Mouse (Mus musculus): Measurements from ENCODE around the gene Arl5a. TPM values are rescaled to one million over a fixed set of nuclear protein-coding genes. Genes with fewer than 3 reads are reported as not detected.

The Arl5a gene
- polyA plus RNA-seq, 1 experiment: 7.0 TPM

- peak in 1 of 2 experiments; percentile 14 for DNase-seq (ENCODE audit: low read depth in 1 of 2, low spot score in 2 of 2)
- H3K4me1 ChIP-seq (ENCODE audit: control insufficient read depth, insufficient read depth, insufficient read length): no peaks in the 10 kb centered on the region
- no peaks in the 10 kb centered on the region for H3K27me3 ChIP-seq (ENCODE audit: control insufficient read depth, insufficient read depth, low read length)
- no peak overlapping the region for H3K4me3 ChIP-seq (ENCODE audit: extremely low read depth, insufficient read depth, insufficient read length)
- no peak overlapping the region for H3K27ac ChIP-seq (ENCODE audit: insufficient read depth, low read length)
- 42% methylated on average over 10 of the region's 10 CpGs for WGBS
- TF ChIP-seq CTCF (IDR thresholded peaks at IDR 0.05; ENCODE audit: extremely low read depth, insufficient read depth, insufficient read length, insufficient replicate concordance) (no peak), POLR2A (IDR thresholded peaks at IDR 0.05; ENCODE audit: low read depth, low read length) (no peak)
- H3K36me3 ChIP-seq (ENCODE audit: control insufficient read depth, insufficient read depth, low read length): no peaks in the 10 kb centered on the region
These were observed 45.8 kb downstream of the Arl5a start for GRCm38 (mm10) chr2:52378848-52379261.

- H3K27ac ChIP-seq (ENCODE audit: insufficient read depth, low read length): no peak within 1 kb of the TSS
- WGBS: 51% methylated on average over 7 of the region's 7 CpGs
- no peak within 1 kb of the TSS for H3K4me3 ChIP-seq (ENCODE audit: extremely low read depth, insufficient read depth, insufficient read length)
- H3K27me3 ChIP-seq (ENCODE audit: control insufficient read depth, insufficient read depth, low read length): no peaks in the 10 kb centered on the region
- no peaks in the 10 kb centered on the region for H3K36me3 ChIP-seq (ENCODE audit: control insufficient read depth, insufficient read depth, low read length)
- TF ChIP-seq CTCF (IDR thresholded peaks at IDR 0.05; ENCODE audit: extremely low read depth, insufficient read depth, insufficient read length, insufficient replicate concordance) (no peak), POLR2A (IDR thresholded peaks at IDR 0.05; ENCODE audit: low read depth, low read length) (no peak)
- no peaks in the 10 kb centered on the region for H3K4me1 ChIP-seq (ENCODE audit: control insufficient read depth, insufficient read depth, insufficient read length)
- no peak for DNase-seq (ENCODE audit: low read depth in 1 of 2, low spot score in 2 of 2)
These were observed 46.3 kb downstream of the Arl5a start, which contains the start of gene Neb for GRCm38 (mm10) chr2:52378448-52378804. TSS of gene Neb (minus strand) at chr2:52378474.

- no peaks in the 10 kb centered on the region for H3K4me1 ChIP-seq (ENCODE audit: control insufficient read depth, insufficient read depth, insufficient read length)
- no peaks in the 10 kb centered on the region for H3K36me3 ChIP-seq (ENCODE audit: control insufficient read depth, insufficient read depth, low read length)
- WGBS: 78% methylated on average over 13 of the region's 13 CpGs
- H3K27ac ChIP-seq (ENCODE audit: insufficient read depth, low read length): no peak overlapping the region
- no peak for DNase-seq (ENCODE audit: low read depth in 1 of 2, low spot score in 2 of 2)
- H3K4me3 ChIP-seq (ENCODE audit: extremely low read depth, insufficient read depth, insufficient read length): no peak overlapping the region
- TF ChIP-seq POLR2A (IDR thresholded peaks at IDR 0.05; ENCODE audit: low read depth, low read length) (no peak), CTCF (IDR thresholded peaks at IDR 0.05; ENCODE audit: extremely low read depth, insufficient read depth, insufficient read length, insufficient replicate concordance) (no peak)
- H3K27me3 ChIP-seq (ENCODE audit: control insufficient read depth, insufficient read depth, low read length): no peaks in the 10 kb centered on the region
These were observed 46.8 kb downstream of the Arl5a start for GRCm38 (mm10) chr2:52377706-52378447.

GRCm38 (mm10) chr2:52374706-52375105 is 50.0 kb downstream of the Arl5a start:
- TF ChIP-seq POLR2A (IDR thresholded peaks at IDR 0.05; ENCODE audit: low read depth, low read length) (no peak), CTCF (IDR thresholded peaks at IDR 0.05; ENCODE audit: extremely low read depth, insufficient read depth, insufficient read length, insufficient replicate concordance) (no peak)
- Histone ChIP-seq H3K4me3 (ENCODE audit: extremely low read depth, insufficient read depth, insufficient read length) (no peak overlapping the region), H3K36me3 (ENCODE audit: control insufficient read depth, insufficient read depth, low read length) (no peaks in the 10 kb centered on the region), H3K27me3 (ENCODE audit: control insufficient read depth, insufficient read depth, low read length) (no peaks in the 10 kb centered on the region), H3K4me1 (ENCODE audit: control insufficient read depth, insufficient read depth, insufficient read length) (no peaks in the 10 kb centered on the region), H3K27ac (ENCODE audit: insufficient read depth, low read length) (no peak overlapping the region)
- WGBS: 91% methylated on average over 6 of the region's 6 CpGs
- DNase-seq (ENCODE audit: low read depth in 1 of 2, low spot score in 2 of 2): no peak

- 56% methylated on average over 6 of the region's 6 CpGs for WGBS
- no peak for DNase-seq (ENCODE audit: low read depth in 1 of 2, low spot score in 2 of 2)
- no peak overlapping the region for H3K4me3 ChIP-seq (ENCODE audit: extremely low read depth, insufficient read depth, insufficient read length)
- TF ChIP-seq POLR2A (IDR thresholded peaks at IDR 0.05; ENCODE audit: low read depth, low read length) (no peak), CTCF (IDR thresholded peaks at IDR 0.05; ENCODE audit: extremely low read depth, insufficient read depth, insufficient read length, insufficient replicate concordance) (no peak)
- H3K27me3 ChIP-seq (ENCODE audit: control insufficient read depth, insufficient read depth, low read length): no peaks in the 10 kb centered on the region
- H3K36me3 ChIP-seq (ENCODE audit: control insufficient read depth, insufficient read depth, low read length): no peaks in the 10 kb centered on the region
- H3K4me1 ChIP-seq (ENCODE audit: control insufficient read depth, insufficient read depth, insufficient read length): no peaks in the 10 kb centered on the region
- H3K27ac ChIP-seq (ENCODE audit: insufficient read depth, low read length): no peak overlapping the region
These were observed 52.2 kb downstream of the Arl5a start for GRCm38 (mm10) chr2:52372480-52372879.

GRCm38 (mm10) chr2:52372080-52372479 is 52.6 kb downstream of the Arl5a start:
- DNase-seq (ENCODE audit: low read depth in 1 of 2, low spot score in 2 of 2): no peak
- no peak overlapping the region for H3K27ac ChIP-seq (ENCODE audit: insufficient read depth, low read length)
- H3K36me3 ChIP-seq (ENCODE audit: control insufficient read depth, insufficient read depth, low read length): no peaks in the 10 kb centered on the region

GRCm38 (mm10) chr2:52371066-52371465 is 53.6 kb downstream of the Arl5a start:
- Histone ChIP-seq H3K4me1 (ENCODE audit: control insufficient read depth, insufficient read depth, insufficient read length) (no peaks in the 10 kb centered on the region), H3K4me3 (ENCODE audit: extremely low read depth, insufficient read depth, insufficient read length) (no peak overlapping the region), H3K27me3 (ENCODE audit: control insufficient read depth, insufficient read depth, low read length) (no peaks in the 10 kb centered on the region), H3K27ac (ENCODE audit: insufficient read depth, low read length) (no peak overlapping the region), H3K36me3 (ENCODE audit: control insufficient read depth, insufficient read depth, low read length) (no peaks in the 10 kb centered on the region)
- DNase-seq (ENCODE audit: low read depth in 1 of 2, low spot score in 2 of 2): no peak
- 24% methylated on average over 2 of the region's 2 CpGs for WGBS
- TF ChIP-seq CTCF (IDR thresholded peaks at IDR 0.05; ENCODE audit: extremely low read depth, insufficient read depth, insufficient read length, insufficient replicate concordance) (no peak), POLR2A (IDR thresholded peaks at IDR 0.05; ENCODE audit: low read depth, low read length) (no peak)

More at GRCm38 (mm10) chr2:52372080-52372479, 52.6 kb downstream of the Arl5a start:
- Histone ChIP-seq H3K27me3 (ENCODE audit: control insufficient read depth, insufficient read depth, low read length) (no peaks in the 10 kb centered on the region), H3K4me1 (ENCODE audit: control insufficient read depth, insufficient read depth, insufficient read length) (no peaks in the 10 kb centered on the region), H3K4me3 (ENCODE audit: extremely low read depth, insufficient read depth, insufficient read length) (no peak overlapping the region)
- no peak for TF ChIP-seq CTCF (IDR thresholded peaks at IDR 0.05; ENCODE audit: extremely low read depth, insufficient read depth, insufficient read length, insufficient replicate concordance)
- no peak for TF ChIP-seq POLR2A (IDR thresholded peaks at IDR 0.05; ENCODE audit: low read depth, low read length)
- WGBS: 82% methylated on average over 4 of the region's 4 CpGs

Data from spleen, adult 2 months (tissue).